Mouse (Mus musculus): ENCODE data around the gene Ptpa. TPM values are rescaled to one million over a fixed set of nuclear protein-coding genes. Genes with fewer than 3 reads are reported as not detected.

Gene Ptpa
- polyA plus RNA-seq, 1 experiment: 126 TPM

DNA sequence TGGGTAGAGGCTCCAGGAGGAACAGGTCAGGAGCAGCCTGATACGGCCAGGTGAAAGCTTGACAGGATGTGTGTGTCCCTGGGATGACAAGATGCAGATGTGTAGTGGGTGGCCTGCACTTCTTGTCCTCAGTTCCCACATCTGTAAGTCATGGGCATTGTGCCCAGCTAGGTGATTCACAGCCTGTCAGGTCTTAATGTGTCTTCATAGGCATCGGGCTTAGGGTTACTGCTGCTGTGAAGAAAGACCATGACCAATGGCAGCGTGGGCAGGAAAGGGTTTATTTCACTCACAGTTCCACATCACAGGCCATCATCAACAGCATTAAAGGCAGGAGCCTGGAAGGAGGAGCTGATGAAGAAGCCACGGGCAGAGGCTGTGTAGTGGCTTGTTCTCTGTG is 30.2 kb upstream of the Ptpa start:
- TF ChIP-seq CTCF (IDR thresholded peaks at IDR 0.05; ENCODE audit: borderline replicate concordance, insufficient read depth, low read length): no peak
- TF ChIP-seq POLR2A (IDR thresholded peaks at IDR 0.05; ENCODE audit: low read depth, low read length): no peak
- Histone ChIP-seq H3K4me1 (ENCODE audit: control insufficient read depth, insufficient read depth, low read length) (no peaks in the 10 kb centered on the region), H3K4me3 (ENCODE audit: insufficient read depth, low read length) (no peak overlapping the region), H3K27ac (ENCODE audit: insufficient read depth, low read length) (no peak overlapping the region)

DNA sequence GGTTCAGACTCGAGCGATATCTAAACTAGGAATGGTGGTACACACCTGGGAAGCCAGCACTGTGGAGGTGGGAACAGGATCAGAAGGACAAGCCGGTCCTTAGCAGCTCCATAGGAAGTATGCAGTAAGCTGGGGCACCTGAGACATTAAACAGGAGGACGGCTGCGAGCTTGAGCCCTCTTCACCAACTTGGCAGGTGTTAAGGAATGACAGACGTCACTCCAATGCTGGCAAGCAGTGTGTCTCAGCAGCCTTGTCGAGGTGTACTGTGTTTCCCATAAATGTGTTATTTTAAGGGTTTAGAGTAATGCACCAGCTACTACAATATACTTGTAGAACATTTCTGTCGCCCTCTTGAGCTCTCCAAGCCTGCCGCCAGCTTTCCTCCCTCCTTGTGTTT is 28.9 kb upstream of the Ptpa start:
- TF ChIP-seq CTCF (IDR thresholded peaks at IDR 0.05; ENCODE audit: borderline replicate concordance, insufficient read depth, low read length) (no peak), POLR2A (IDR thresholded peaks at IDR 0.05; ENCODE audit: low read depth, low read length) (no peak)
- Histone ChIP-seq H3K27ac (ENCODE audit: insufficient read depth, low read length) (no peak overlapping the region), H3K4me1 (ENCODE audit: control insufficient read depth, insufficient read depth, low read length) (no peaks in the 10 kb centered on the region), H3K4me3 (ENCODE audit: insufficient read depth, low read length) (no peak overlapping the region)

DNA sequence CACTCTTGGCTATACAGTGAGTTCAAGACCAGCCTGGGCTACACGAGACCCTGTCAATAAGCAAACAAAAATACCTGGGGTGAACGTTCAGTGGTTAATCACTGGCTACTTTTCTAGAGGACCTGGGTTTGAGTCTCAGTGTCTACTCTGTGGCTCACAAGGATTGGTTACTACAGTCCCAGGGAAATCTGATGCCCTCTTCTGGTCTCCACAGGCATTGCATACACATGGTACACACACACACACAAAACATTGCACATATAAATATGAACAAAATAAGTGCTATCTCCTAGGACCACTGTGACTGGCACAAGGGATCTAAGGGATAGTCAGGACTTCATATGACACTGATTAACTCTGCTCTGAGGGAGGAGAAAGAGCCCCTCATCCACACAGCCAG is 26.8 kb upstream of the Ptpa start:
- TF ChIP-seq POLR2A (IDR thresholded peaks at IDR 0.05; ENCODE audit: low read depth, low read length): no peak
- no peak for TF ChIP-seq CTCF (IDR thresholded peaks at IDR 0.05; ENCODE audit: borderline replicate concordance, insufficient read depth, low read length)
- Histone ChIP-seq H3K4me1 (ENCODE audit: control insufficient read depth, insufficient read depth, low read length) (peaks cover 3% of the 10 kb centered on the region; the same call in 1 of the 2 replicates), H3K27ac (ENCODE audit: insufficient read depth, low read length) (no peak overlapping the region), H3K4me3 (ENCODE audit: insufficient read depth, low read length) (no peak overlapping the region)

DNA sequence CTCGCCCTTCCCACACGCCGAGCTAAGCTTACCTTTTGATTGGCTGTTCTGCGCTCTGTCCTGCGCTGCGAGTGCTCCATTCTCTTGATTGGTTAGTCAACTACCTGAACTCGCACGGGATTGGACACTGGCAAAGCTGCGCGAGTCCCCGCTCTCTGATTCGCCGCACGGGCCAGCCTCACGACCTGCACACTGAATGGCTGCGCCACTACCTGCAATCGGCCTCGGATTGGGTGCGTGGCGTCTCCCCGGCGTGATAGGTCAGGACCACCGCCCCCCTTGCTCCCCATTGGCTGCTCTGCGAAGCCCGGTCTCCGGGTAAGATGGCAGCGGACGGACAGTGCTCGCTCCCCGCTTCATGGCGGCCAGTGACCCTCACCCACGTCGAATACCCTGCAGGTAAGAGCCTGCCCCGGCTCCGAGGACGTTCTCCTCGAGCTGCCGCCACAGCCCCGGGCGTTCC is 23.7 kb upstream of the Ptpa start, which contains the start of gene Dolpp1:
TSS of gene Dolpp1 (plus strand) at position 141 of the 463 bp plus-strand sequence.
- Histone ChIP-seq H3K4me3 (ENCODE audit: insufficient read depth, low read length) (peak within 1 kb of the TSS; percentile 76), H3K27ac (ENCODE audit: insufficient read depth, low read length) (peak within 1 kb of the TSS; percentile 45), H3K4me1 (ENCODE audit: control insufficient read depth, insufficient read depth, low read length) (peaks cover 3% of the 10 kb centered on the region; the same call in 1 of the 2 replicates)
- no peak for TF ChIP-seq CTCF (IDR thresholded peaks at IDR 0.05; ENCODE audit: borderline replicate concordance, insufficient read depth, low read length)
- peak; percentile 65; the same call in 1 of the 2 replicates for TF ChIP-seq POLR2A (IDR thresholded peaks at IDR 0.05; ENCODE audit: low read depth, low read length)

DNA sequence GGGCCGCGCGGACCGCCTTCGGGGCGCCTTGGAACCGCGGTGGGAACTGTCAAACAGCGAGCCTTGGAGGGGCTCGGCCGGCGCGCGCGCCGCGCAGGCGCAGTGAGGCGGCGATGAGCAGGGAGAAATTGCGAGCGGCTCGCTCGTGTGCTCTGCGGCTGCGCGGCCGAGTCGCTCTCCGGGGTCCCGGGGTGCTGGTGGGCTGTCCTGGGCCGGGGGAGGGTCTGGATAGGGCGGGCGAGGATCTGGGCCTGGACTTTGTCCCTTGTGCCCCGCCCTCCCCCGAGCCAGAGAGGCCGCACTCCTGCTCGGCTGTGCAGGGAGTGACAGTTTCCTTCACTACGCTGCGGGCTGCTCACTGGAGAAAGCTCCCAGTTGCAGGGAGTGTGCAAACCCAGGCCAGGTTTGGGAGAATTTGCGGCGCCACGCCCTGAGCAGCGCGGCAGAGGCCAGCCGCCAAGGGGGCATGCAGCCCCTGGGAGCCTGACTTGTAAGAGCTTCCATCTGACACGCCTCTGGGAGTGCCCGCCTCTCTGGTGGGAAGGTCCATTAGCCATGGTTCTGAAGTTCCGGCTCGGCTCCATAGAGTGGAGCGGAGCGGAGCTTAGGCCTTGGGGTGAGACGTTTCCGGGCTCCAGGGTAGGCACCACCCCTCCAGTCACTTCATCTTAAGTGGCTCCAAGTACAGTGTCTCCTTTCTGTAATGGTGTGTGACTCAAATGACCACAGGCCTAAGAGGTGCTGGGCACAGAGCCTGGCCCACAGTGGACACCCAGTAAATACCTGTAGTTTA is 23.1 kb upstream of the Ptpa start:
- H3K4me3 ChIP-seq (ENCODE audit: insufficient read depth, low read length): peak overlapping the region; percentile 76
- peak overlapping the region; percentile 45; the same call in 1 of the 2 replicates for H3K27ac ChIP-seq (ENCODE audit: insufficient read depth, low read length)
- peaks cover 3% of the 10 kb centered on the region; the same call in 1 of the 2 replicates for H3K4me1 ChIP-seq (ENCODE audit: control insufficient read depth, insufficient read depth, low read length)
- TF ChIP-seq POLR2A (IDR thresholded peaks at IDR 0.05; ENCODE audit: low read depth, low read length): peak; percentile 74
- no peak for TF ChIP-seq CTCF (IDR thresholded peaks at IDR 0.05; ENCODE audit: borderline replicate concordance, insufficient read depth, low read length)

DNA sequence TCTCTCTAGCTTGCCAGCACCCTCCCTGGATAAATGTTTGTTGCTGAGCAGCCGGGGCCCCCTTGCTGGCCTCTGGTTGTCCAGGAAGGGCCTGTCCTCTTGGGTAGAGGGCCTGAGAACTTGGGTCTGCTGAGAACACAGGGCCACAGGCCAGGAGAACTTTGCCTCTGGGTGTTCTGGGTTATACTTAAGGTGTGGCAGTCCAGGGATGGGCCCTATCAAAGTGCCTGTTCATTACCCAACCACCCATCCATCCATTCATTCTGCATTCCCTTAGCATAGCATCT is 22.5 kb upstream of the Ptpa start:
- H3K4me1 ChIP-seq (ENCODE audit: control insufficient read depth, insufficient read depth, low read length): peaks cover 3% of the 10 kb centered on the region; the same call in 1 of the 2 replicates
- peak overlapping the region; percentile 76 for H3K4me3 ChIP-seq (ENCODE audit: insufficient read depth, low read length)
- H3K27ac ChIP-seq (ENCODE audit: insufficient read depth, low read length): peak overlapping the region; percentile 38; the same call in 1 of the 2 replicates
- TF ChIP-seq POLR2A (IDR thresholded peaks at IDR 0.05; ENCODE audit: low read depth, low read length) (no peak), CTCF (IDR thresholded peaks at IDR 0.05; ENCODE audit: borderline replicate concordance, insufficient read depth, low read length) (no peak)

DNA sequence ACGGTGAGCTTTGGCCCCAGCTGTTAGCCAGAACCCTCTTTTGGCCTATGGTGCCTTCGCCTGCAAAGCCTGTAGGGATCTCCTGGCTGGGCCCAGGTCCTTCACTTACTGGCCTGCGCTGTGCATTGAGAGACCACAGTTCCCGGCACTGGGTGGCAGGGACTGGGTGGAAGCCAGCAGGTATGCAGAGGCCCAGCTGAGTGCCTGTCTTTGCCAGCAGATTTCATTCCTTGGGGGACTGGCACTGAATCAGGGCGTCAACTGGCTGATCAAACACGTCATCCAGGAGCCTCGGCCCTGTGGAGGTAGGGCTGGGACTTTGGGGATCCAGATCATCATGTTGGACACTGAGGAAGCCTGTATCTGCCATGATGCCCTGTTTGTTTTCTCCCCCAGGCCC is 20.1 kb upstream of the Ptpa start:
- TF ChIP-seq POLR2A (IDR thresholded peaks at IDR 0.05; ENCODE audit: low read depth, low read length): no peak
- no peak for TF ChIP-seq CTCF (IDR thresholded peaks at IDR 0.05; ENCODE audit: borderline replicate concordance, insufficient read depth, low read length)
- H3K4me1 ChIP-seq (ENCODE audit: control insufficient read depth, insufficient read depth, low read length): peaks cover 3% of the 10 kb centered on the region; the same call in 1 of the 2 replicates
- no peak overlapping the region for H3K27ac ChIP-seq (ENCODE audit: insufficient read depth, low read length)
- H3K4me3 ChIP-seq (ENCODE audit: insufficient read depth, low read length): no peak overlapping the region

DNA sequence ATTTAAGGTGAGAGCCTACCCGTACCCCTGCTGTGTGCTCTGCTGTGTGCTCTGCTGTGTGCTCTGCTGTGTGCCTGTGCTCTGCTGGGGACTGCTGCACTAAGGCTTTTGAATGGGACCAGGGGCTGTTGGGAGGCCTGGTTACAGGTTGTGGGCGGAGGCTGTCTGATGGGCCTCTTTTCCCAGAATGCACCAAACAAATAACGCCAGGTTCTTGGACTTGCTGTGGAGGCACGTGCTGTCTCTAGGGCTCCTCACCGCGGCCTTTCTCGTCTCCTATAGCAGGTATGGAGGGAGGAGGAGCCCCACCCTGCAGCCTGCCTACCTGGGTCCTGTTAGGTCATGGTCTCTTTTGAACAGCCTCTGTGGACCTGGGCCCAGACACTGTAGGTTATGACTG is 19.6 kb upstream of the Ptpa start:
- no peak overlapping the region for H3K27ac ChIP-seq (ENCODE audit: insufficient read depth, low read length)
- peaks cover 3% of the 10 kb centered on the region; the same call in 1 of the 2 replicates for H3K4me1 ChIP-seq (ENCODE audit: control insufficient read depth, insufficient read depth, low read length)
- TF ChIP-seq POLR2A (IDR thresholded peaks at IDR 0.05; ENCODE audit: low read depth, low read length) (no peak), CTCF (IDR thresholded peaks at IDR 0.05; ENCODE audit: borderline replicate concordance, insufficient read depth, low read length) (no peak)
- no peak overlapping the region for H3K4me3 ChIP-seq (ENCODE audit: insufficient read depth, low read length)

DNA sequence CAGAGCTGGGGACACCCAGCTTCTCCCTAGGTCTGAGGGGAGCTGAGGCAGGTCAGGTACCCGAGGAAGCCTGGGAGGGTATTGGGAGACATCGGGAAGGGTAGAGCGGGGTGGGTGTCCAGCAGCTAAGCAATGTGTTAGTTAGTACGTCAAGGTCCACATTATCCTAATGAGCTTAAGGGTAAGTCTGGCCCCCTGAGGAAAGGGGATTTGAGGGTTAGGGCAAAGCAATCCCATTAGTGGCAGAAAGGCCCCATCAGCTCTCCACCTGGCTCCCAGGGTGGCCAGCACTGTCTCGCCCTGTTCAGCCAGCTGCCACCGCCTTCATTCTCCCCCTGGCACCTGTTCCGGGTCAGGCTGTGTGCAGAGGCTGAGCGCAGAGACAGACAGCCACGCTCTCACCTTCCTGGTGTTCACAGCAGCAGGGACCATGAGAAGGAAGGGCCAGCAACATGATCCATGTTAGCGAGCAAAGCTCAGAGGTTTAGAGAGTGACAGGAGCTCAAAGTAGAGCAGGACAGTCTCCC is 17.8 kb upstream of the Ptpa start:
- Histone ChIP-seq H3K4me1 (ENCODE audit: control insufficient read depth, insufficient read depth, low read length) (peaks cover 3% of the 10 kb centered on the region; the same call in 1 of the 2 replicates), H3K27ac (ENCODE audit: insufficient read depth, low read length) (no peak overlapping the region), H3K4me3 (ENCODE audit: insufficient read depth, low read length) (no peak overlapping the region)
- no peak for TF ChIP-seq CTCF (IDR thresholded peaks at IDR 0.05; ENCODE audit: borderline replicate concordance, insufficient read depth, low read length)
- TF ChIP-seq POLR2A (IDR thresholded peaks at IDR 0.05; ENCODE audit: low read depth, low read length): no peak
